Mouse (Mus musculus) forebrain, embryonic 16.5 days (tissue): ENCODE measurements around the gene Icam4. TPM values are rescaled to one million over a fixed set of nuclear protein-coding genes. Genes with fewer than 3 reads are reported as not detected.

Source experiments
- ATAC-seq: fragments of 200-750 bp; cut with Nextera tagmentation; 2 replicates; pipeline ENCODE4 v1.8.0; 2017; ENCODE audit warnings: mild to moderate bottlenecking, moderate library complexity
- H3K27ac ChIP-seq: fragments of 300-500 bp; sonication (generic); 2 replicates; pipeline ENCODE4 v1.5.1; 2014; ENCODE audit warnings: low read length, control low read depth
- H3K27me3 ChIP-seq: fragments of 300-500 bp; sonication (generic); replicated peaks from 2 replicates; pipeline ENCODE4 v1.6.1; 2014; ENCODE audit warnings: low read length; ENCODE audit not compliant: control insufficient read depth, insufficient read depth
- H3K36me3 ChIP-seq: fragments of 300-500 bp; sonication (generic); 2 replicates; pipeline ENCODE4 v1.6.1; 2014; ENCODE audit not compliant: control insufficient read depth, insufficient read depth
- H3K4me1 ChIP-seq: fragments of 300-500 bp; sonication (generic); replicated peaks from 2 replicates; pipeline ENCODE4 v1.6.1; 2014; ENCODE audit warnings: low read length; ENCODE audit not compliant: control insufficient read depth, insufficient read depth
- H3K4me2 ChIP-seq: fragments of 300-500 bp; sonication (generic); 2 replicates; pipeline ENCODE4 v1.6.1; 2014; ENCODE audit warnings: mild to moderate bottlenecking, low read length, control low read depth
- H3K4me3 ChIP-seq: fragments of 300-500 bp; sonication (generic); replicated peaks from 2 replicates; pipeline ENCODE4 v1.5.1; 2014; ENCODE audit warnings: mild to moderate bottlenecking, low read length, control low read depth
- H3K9ac ChIP-seq: fragments of 300-500 bp; sonication (generic); replicated peaks from 2 replicates; pipeline ENCODE4 v1.6.1; 2014; ENCODE audit warnings: low read depth, low read length, control low read depth
- H3K9me3 ChIP-seq: fragments of 300-500 bp; sonication (generic); 2 replicates; pipeline ENCODE4 v1.6.1; 2016; ENCODE audit warnings: low read length; ENCODE audit not compliant: control insufficient read depth
- WGBS: fragments of 180-500 bp; shearing (Covaris S2); extraction: QIAGEN DNeasy Blood & Tissue Kit; methylation state at CpG from one replicate; pipeline ENCODE4 v1.1.7; 2014; 5-methylcytosine and 5-hydroxymethylcytosine counted together
- polyA plus RNA-seq: library from polyadenylated mRNA; unstranded; fragments of >200 nt; fragmentation: Nextera tagmentation; extraction: Ambion mirVana; gene quantifications from 2 replicates; pipeline ENCODE4 v1.2.1, GENCODE M21; 2015

The Icam4 gene
- not detected in 2 replicates for polyA plus RNA-seq

DNA sequence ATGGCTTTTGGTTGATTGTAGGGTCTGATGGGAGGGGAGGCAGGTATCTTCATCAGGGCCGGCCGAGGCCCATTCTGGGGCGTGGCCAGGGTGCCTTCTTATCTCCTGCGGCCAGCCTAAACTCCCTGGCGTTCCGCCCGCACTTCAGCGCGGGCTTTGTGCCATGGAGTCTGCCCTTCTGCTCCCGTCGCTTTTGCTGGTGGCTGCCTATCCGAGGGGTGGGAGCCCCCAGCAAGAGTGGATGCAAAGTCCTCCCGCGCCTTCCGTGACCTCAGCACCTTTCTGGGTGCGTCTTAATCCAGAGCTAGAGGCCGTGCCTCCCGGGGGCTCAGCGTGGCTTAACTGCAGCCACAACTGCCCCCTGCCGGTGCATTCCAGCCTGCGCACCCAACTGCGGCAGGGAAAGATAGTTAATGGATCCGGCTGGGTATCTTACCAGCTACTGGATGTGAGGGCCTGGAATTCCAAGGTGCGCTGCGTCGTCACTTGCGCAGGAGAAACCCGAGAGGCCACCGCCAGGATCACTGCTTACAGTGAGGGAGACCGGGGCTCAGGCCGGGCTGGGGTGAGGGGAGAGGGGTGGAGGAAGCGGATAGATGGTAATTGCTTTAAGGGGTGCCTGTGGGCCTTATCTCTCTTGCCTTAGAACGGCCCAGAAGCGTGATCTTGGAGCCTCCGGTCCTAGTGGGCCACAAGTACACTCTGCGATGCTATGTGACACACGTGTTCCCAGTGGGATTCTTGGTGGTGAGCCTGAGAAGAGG lies at the start of gene Icam4:
Gene Icam4 (plus strand): TSS at position 83 of the 764 bp plus-strand sequence.
- Histone ChIP-seq H3K36me3 (no peaks in the 10 kb centered on the region), H3K27me3 (peaks cover 50% of the 10 kb centered on the region), H3K4me3 (peak within 1 kb of the TSS; percentile 21), H3K4me1 (peaks cover 37% of the 10 kb centered on the region), H3K4me2 (peak within 1 kb of the TSS; percentile 41; the same call in 1 of the 2 replicates), H3K27ac (no peak within 1 kb of the TSS), H3K9me3 (no peaks in the 10 kb centered on the region), H3K9ac (no peak within 1 kb of the TSS)
- 3% methylated on average over 37 of the region's 37 CpGs for WGBS
- no peak for ATAC-seq

DNA sequence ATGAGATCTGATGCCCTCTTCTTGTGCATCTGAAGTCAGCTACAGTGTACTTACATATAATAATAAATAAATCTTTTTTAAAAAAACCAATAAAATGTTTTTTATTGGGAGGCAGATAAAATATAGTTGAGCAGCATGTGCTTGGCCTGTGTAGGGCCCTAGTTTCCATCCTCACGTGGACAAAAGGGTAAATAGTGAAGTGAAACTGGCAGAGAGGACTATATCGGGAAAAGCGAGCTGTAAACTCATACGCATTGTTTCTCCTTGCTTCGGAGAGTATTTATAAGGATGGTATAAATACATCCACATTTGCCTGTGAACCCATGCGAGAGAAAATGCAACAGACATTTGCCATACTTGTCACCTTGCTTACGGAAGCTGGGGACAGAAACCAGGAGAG lies 49.4 kb upstream of the Icam4 start:
- no peak for ATAC-seq
- no peak overlapping the region for H3K27ac ChIP-seq
- H3K27me3 ChIP-seq, result 0 out of 2 replicates have a peak, but pooled peaks cover 3% of the 10 kb centered on the region
- 88% methylated on average over 7 of the region's 7 CpGs for WGBS
- no peak overlapping the region for H3K9ac ChIP-seq
- no peaks in the 10 kb centered on the region for H3K36me3 ChIP-seq
- H3K4me1 ChIP-seq, result peaks cover 12% of the 10 kb centered on the region
- H3K4me2 ChIP-seq, result no peak overlapping the region
- H3K9me3 ChIP-seq, result no peaks in the 10 kb centered on the region
- no peak overlapping the region for H3K4me3 ChIP-seq

DNA sequence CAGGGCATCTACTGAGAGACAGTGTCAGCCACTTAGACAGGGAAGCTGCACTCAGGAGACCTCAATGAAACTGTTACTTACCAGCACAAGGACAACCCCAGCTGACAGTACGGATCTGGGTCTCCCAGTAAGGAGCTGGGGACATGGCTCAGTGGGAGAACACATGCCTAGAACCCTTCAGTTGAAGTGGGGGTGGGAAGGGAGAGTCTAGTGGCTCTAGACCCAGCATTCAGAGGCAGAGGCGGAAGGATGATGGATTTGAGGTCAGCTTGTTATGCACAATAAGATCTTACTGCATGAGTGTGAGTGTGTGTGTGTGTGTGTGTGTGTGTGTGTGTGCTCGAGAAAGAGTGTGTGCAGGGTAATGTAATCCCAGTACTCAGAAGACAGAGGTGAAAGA lies 47.0 kb upstream of the Icam4 start:
- H3K27ac ChIP-seq, result no peak overlapping the region
- H3K36me3 ChIP-seq, result no peaks in the 10 kb centered on the region
- H3K9ac ChIP-seq, result no peak overlapping the region
- no peak overlapping the region for H3K4me3 ChIP-seq
- H3K27me3 ChIP-seq, result 0 out of 2 replicates have a peak, but pooled peaks cover 3% of the 10 kb centered on the region
- H3K4me2 ChIP-seq, result no peak overlapping the region
- WGBS, result 58% methylated on average over 3 of the region's 3 CpGs
- H3K9me3 ChIP-seq, result no peaks in the 10 kb centered on the region
- H3K4me1 ChIP-seq, result no peaks in the 10 kb centered on the region
- no peak for ATAC-seq

DNA sequence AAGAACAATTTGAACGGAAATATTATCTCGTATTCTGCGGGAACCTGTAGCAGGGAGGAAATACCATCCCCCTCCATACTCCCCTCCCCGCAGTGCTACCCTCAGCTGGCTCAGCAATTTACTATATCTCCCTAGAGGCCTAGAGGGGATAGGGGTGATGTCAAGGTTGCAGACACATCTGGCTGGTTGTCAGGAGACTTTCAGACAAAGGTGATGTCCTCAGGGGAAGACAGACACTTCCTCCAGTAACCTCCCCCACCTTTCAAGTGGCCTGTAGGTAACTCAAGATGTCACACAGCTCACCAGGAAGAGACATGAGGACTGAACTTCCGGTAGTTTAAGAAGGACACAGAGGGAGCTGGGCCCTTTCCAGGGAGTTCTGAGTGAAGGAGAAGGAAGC lies 46.0 kb upstream of the Icam4 start:
- no peaks in the 10 kb centered on the region for H3K4me1 ChIP-seq
- H3K36me3 ChIP-seq, result no peaks in the 10 kb centered on the region
- no peak overlapping the region for H3K4me3 ChIP-seq
- no peak overlapping the region for H3K9ac ChIP-seq
- no peak overlapping the region for H3K4me2 ChIP-seq
- H3K27me3 ChIP-seq, result 0 out of 2 replicates have a peak, but pooled peaks cover 3% of the 10 kb centered on the region
- no peak overlapping the region for H3K27ac ChIP-seq
- no peak for ATAC-seq
- WGBS, result 80% methylated on average over 5 of the region's 5 CpGs
- no peaks in the 10 kb centered on the region for H3K9me3 ChIP-seq

DNA sequence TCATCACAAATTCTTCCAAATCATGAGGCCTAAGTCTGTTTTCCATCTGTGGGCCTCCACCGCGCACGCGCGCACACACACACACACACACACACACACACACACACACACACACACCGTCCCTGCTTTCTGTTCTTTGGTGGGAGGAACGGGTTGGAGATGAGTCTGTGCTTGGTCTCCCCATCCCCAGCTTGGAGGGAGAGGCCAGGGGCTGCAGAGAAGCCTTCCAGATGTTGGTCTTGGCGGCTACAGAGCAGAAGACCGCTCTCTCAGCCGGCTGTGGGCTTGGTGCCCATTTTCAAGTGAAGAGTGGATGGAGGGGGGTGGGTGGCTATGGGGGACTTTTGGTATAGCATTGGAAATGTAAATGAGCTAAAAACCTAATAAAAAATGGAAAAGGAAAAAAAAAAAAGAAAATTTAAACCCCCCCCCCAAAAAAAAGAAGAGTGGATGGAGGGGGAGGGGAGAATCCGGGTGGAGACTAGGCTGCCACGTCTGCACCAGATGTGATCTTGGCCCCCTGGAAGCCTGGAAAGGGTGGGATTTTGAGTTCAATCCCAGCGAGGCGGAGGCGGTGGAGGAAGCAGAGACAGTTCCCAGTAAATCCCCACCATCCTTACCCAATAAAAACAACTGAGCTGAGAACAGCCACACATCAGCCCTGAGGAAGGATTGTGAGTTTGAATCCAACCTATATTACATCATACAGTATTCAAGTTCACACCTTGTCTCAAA lies 42.1 kb upstream of the Icam4 start:
- 63% methylated on average over 15 of the region's 15 CpGs for WGBS

DNA sequence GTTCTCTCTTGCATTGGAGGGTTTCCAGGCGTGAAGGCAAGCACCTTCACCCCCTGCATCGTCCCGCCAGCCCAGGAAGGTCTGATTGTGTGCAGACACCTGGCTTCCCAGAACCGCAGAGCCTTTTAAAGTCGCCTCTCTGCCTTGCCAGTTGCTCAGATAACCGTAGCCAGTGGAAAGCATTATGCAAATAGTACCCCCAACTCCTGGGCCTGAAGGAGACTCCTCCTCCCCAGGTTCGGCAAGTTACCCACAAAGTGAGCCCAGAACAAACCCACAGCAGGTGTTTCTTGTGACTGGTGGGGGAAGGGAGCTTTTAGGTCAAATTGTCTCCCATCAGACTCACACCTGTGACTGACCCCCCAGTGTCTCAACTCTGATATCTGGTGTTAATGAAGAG lies 41.2 kb upstream of the Icam4 start:
- H3K27ac ChIP-seq, result no peak overlapping the region
- WGBS, result 27% methylated on average over 7 of the region's 7 CpGs
- no peak overlapping the region for H3K4me3 ChIP-seq
- no peak overlapping the region for H3K4me2 ChIP-seq
- H3K9me3 ChIP-seq, result no peaks in the 10 kb centered on the region
- ATAC-seq, result no peak
- no peaks in the 10 kb centered on the region for H3K36me3 ChIP-seq
- H3K4me1 ChIP-seq, result 0 out of 2 replicates have a peak, but pooled peaks cover 3% of the 10 kb centered on the region
- no peak overlapping the region for H3K9ac ChIP-seq
- H3K27me3 ChIP-seq, result no peaks in the 10 kb centered on the region

More for the DNA sequence above, 42.1 kb upstream of the Icam4 start:
- no peak for ATAC-seq
- H3K4me3 ChIP-seq, result no peak overlapping the region
- no peak overlapping the region for H3K27ac ChIP-seq
- H3K36me3 ChIP-seq, result no peaks in the 10 kb centered on the region
- 0 out of 2 replicates have a peak, but pooled peaks cover 3% of the 10 kb centered on the region for H3K4me1 ChIP-seq
- no peaks in the 10 kb centered on the region for H3K27me3 ChIP-seq
- no peaks in the 10 kb centered on the region for H3K9me3 ChIP-seq
- no peak overlapping the region for H3K4me2 ChIP-seq
- no peak overlapping the region for H3K9ac ChIP-seq

DNA sequence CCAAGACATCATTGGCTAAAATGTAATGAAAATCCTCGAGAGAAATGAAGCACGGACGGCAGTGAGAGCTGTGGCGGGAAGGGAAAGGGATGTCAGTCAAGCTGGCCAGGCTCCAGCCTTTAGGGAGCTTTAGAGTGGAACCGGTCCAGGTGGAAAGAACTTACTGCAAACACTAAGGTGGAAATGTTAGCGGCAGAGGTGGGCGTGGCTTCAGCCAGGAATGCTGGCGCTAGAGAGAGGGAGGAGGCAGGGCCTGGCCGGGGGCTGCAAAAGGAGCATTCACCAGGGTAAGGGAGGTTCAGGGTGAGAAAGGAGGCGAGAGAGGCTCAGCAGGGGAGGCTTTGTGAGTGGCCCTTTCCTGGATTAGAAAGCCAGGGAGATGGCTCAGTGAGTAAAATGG lies 38.3 kb upstream of the Icam4 start:
- H3K36me3 ChIP-seq, result no peaks in the 10 kb centered on the region
- no peak overlapping the region for H3K27ac ChIP-seq
- no peak for ATAC-seq
- H3K9me3 ChIP-seq, result no peaks in the 10 kb centered on the region
- H3K4me2 ChIP-seq, result no peak overlapping the region
- H3K9ac ChIP-seq, result no peak overlapping the region
- H3K27me3 ChIP-seq, result no peaks in the 10 kb centered on the region
- no peak overlapping the region for H3K4me3 ChIP-seq
- 0 out of 2 replicates have a peak, but pooled peaks cover 3% of the 10 kb centered on the region for H3K4me1 ChIP-seq
- 1% methylated on average over 10 of the region's 10 CpGs for WGBS

DNA sequence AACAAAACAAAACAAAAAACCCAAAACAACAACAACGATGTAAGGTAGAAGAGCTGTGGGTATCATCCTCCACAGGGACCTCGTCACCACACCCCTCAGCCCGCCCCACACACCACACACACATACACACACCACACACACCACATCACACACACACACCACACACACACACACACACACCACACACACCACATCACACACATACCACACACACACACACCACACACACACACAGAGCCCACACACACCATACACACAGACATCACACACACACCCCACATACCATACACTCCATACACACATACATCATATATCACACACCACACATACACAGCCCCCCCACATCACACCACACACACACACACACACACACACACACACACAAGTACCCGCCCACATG lies 37.6 kb upstream of the Icam4 start:
- H3K9me3 ChIP-seq, result no peaks in the 10 kb centered on the region
- no peak for ATAC-seq
- H3K36me3 ChIP-seq, result no peaks in the 10 kb centered on the region
- H3K4me3 ChIP-seq, result no peak overlapping the region
- no peak overlapping the region for H3K27ac ChIP-seq
- no peaks in the 10 kb centered on the region for H3K27me3 ChIP-seq
- H3K4me1 ChIP-seq, result 0 out of 2 replicates have a peak, but pooled peaks cover 3% of the 10 kb centered on the region
- H3K4me2 ChIP-seq, result no peak overlapping the region
- no peak overlapping the region for H3K9ac ChIP-seq
- WGBS, result 94% methylated on average over 4 of the region's 4 CpGs

DNA sequence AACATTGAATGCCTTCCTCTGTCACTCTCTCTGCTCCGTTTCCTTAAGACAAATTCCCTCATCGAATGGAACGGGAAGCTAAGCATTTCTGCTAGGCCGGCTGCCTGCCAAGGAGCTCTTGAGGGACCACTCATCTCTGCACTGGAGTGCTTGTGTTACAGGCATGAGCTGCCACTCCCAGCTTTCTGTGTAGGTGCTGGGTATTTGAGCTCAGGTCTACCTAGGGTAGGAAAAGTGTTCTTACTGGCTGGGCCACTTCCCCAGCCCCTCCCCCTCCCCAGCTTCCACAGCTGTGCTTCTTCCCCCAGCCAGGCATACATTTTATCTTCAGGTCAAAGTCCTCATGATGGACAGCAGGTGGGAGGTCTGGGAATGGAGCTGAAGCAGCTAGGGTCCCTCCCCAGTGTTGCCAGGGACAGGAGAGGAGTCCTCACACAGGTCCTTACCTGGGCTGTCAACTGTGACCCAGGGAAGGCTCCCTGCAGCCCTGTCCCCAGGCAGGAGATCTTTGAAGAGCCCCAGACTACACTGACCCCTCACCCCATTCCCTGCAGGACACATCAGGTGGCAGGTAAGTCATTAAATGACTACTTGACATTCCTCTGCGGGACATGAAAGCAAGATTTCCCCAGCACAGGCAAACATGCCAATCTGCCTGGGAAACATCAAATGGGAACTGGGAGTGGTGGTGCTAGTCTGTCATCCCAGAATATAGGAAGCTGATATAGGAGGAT lies 35.8 kb upstream of the Icam4 start:
- 51% methylated on average over 5 of the region's 5 CpGs for WGBS

More for the DNA sequence above, 35.8 kb upstream of the Icam4 start:
- no peak for ATAC-seq
- H3K9me3 ChIP-seq, result no peaks in the 10 kb centered on the region
- no peaks in the 10 kb centered on the region for H3K27me3 ChIP-seq
- H3K27ac ChIP-seq, result no peak overlapping the region
- 0 out of 2 replicates have a peak, but pooled peaks cover 3% of the 10 kb centered on the region for H3K4me1 ChIP-seq
- H3K36me3 ChIP-seq, result no peaks in the 10 kb centered on the region
- H3K4me3 ChIP-seq, result no peak overlapping the region
- no peak overlapping the region for H3K4me2 ChIP-seq
- no peak overlapping the region for H3K9ac ChIP-seq
